Mouse (Mus musculus) lung, embryonic 15.5 days (tissue): Measurements from ENCODE around the gene 4930523C07Rik. TPM values are rescaled to one million over a fixed set of nuclear protein-coding genes. Genes with fewer than 3 reads are reported as not detected.

Source experiments
- polyA plus RNA-seq: library from polyadenylated mRNA; unstranded; fragments of >200 nt; fragmentation: Nextera tagmentation; extraction: Ambion mirVana; gene quantifications from 2 replicates; pipeline ENCODE4 v1.2.1, GENCODE M21; 2015

The 4930523C07Rik gene
- polyA plus RNA-seq, 1 experiment from 2014 or later: 32.5 TPM

Other genes with a start within 250 kb of the 4930523C07Rik start
- gene Tnn, start 109.2 kb downstream of the 4930523C07Rik start, polyA plus RNA-seq: 0.67 and 0.68 TPM in 2 replicates
- 258 and 277 TPM in 2 replicates for gene Mrps14, start 150.8 kb downstream of the 4930523C07Rik start, polyA plus RNA-seq
- 214 and 217 TPM in 2 replicates for gene Cacybp, start 168.5 kb downstream of the 4930523C07Rik start, polyA plus RNA-seq